Mouse (Mus musculus): Measurements from ENCODE around the gene Cldn11.
"Not testable (repeated sequence)": the region's sequence is repeated elsewhere in the genome, so short reads cannot be mapped to it uniquely, and the experiment has no call there.

Cldn11 gene

GRCm38 (mm10) chr3:31149706-31150105 is at the start of gene Cldn11:
Gene Cldn11, plus strand, starts transcription at chr3:31149920.
- peak; percentile 21 to 33 for DNase-seq

DNA sequence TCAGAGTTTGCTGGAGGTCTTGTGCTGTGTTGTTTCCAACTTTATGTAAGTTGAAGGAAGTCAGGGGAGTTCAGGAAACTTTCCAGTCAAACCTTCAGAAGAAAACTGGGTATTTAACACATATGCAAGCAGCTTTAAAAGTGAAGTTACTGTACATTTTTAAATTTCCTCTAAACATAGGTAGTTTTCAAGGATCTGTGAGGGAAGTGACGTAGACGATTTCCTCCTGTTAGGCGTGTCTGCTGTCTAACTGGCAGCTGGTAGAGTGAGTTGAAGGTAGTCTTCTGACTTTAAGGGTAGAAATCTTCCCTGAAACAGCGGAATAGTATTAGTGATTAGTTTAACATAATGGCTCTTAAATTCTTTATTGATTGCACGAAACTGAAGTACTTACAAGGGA is 49.7 kb upstream of the Cldn11 start:
- no peak for DNase-seq

DNA sequence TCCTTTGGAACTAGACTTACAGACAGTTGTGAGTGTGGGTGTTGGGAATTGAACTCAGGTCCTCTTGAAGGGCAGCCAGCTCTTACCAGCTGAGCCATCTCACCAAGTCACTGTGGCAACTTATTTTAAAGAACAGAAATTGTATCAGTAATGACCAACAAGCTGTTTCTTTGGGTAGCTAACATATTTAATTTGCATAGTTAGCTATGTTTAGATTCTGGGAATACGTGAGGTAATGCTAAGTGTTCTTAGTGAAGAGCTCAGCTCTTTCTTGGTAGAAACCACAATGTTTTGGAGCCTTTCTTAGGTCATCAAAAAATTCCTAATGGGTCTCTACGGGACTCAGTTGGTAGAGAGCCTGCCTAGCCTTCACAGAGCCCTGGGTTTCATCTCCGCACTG is 48.9 kb upstream of the Cldn11 start:
- no peak for DNase-seq

- DNase-seq: peak; percentile 30 to 66
Measured at GRCm38 (mm10) chr3:31104936-31105335, 44.8 kb upstream of the Cldn11 start.

DNA sequence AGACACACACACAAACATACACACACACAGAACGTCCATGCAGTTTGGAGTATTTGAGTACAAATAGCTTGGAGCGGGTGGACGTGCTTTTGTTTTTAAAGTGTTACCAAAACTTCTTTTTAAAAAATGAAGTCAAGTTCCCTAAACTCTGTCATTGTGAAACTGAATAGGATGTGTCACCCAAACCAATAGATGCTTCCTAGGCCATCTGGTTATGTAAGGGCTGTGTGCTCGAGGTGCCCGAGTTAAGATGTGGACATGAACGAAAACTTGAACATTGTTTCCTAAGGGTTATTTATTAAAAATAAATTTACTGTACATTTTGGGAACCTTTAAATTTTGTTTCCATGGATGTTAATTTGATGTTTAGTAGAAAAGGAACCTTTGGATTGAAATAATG is 43.1 kb upstream of the Cldn11 start:
- no peak for DNase-seq

- DNase-seq: peak; percentile 52 to 79
Measured at GRCm38 (mm10) chr3:31107674-31108073, 42.0 kb upstream of the Cldn11 start.

GRCm38 (mm10) chr3:31109108-31109507 is 40.6 kb upstream of the Cldn11 start:
- no peak for DNase-seq

DNA sequence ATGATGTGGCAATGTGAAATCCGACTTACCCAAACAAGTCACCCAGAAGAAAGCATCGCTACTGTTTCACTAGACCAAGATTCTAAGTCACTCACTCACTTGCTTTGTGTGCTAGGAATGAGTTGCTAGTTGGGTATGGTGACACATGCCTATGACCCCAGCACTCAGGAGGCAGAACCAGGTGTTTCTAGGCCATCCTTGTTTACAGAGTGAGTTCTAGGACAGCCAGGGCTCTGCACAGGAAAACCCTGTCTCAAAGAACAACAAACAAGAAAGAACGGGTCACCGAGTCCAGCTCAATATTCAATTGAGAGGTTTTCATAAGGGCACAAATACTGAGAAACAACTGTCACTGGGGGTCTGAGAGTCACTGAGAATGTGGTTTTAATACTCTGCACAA is 26.6 kb upstream of the Cldn11 start:
- DNase-seq: no peak

DNA sequence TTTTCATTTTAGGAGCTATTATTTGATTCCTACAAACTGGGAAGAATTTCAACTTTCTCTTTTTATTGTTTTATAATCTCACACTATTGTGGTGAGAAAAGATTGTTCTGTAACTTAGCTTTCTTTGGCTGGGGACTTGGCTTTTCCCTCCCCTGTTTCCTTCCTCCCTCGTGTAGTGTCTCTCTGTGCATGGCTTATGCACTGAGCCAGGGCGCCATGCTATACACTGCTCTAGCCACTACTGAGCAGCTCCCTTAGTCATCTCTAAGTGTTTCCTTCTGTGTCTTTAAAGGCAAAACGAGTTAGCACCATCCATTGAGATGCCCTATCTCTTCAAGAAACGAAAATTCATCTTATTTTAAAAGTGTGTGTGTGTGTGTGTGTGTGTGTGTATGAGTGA is 23.4 kb upstream of the Cldn11 start:
- no peak for DNase-seq

GRCm38 (mm10) chr3:31126848-31127247 is 22.9 kb upstream of the Cldn11 start:
- DNase-seq: no peak

DNA sequence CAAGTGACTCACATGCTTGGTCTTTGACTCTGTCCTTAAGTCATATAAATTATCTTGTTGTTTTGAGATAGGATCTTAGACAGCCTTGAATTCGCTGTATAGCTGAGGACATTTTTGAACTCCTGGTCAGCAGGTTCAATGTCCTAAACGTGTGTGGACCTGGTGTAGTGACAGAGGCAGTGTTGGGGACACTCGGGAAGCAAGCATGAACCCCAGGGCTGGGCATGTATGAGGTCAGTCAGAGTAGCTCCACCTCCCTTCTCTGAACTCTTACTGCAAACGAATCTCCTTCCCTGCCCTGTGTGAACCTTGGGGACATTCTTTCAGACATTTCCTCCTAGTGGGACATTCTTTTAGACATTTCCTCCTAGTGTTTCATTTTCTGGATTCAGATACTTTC is 20.0 kb upstream of the Cldn11 start:
- no peak for DNase-seq

- DNase-seq: no peak
Measured at GRCm38 (mm10) chr3:31133664-31134063, 16.1 kb upstream of the Cldn11 start.

- DNase-seq: no peak
Measured at GRCm38 (mm10) chr3:31134246-31134645, 15.5 kb upstream of the Cldn11 start.

GRCm38 (mm10) chr3:31134696-31135095 is 15.0 kb upstream of the Cldn11 start:
- DNase-seq: peak; percentile 35 to 55

- not testable (repeated sequence) for DNase-seq
Measured at GRCm38 (mm10) chr3:31136591-31136990, 13.1 kb upstream of the Cldn11 start.

DNA sequence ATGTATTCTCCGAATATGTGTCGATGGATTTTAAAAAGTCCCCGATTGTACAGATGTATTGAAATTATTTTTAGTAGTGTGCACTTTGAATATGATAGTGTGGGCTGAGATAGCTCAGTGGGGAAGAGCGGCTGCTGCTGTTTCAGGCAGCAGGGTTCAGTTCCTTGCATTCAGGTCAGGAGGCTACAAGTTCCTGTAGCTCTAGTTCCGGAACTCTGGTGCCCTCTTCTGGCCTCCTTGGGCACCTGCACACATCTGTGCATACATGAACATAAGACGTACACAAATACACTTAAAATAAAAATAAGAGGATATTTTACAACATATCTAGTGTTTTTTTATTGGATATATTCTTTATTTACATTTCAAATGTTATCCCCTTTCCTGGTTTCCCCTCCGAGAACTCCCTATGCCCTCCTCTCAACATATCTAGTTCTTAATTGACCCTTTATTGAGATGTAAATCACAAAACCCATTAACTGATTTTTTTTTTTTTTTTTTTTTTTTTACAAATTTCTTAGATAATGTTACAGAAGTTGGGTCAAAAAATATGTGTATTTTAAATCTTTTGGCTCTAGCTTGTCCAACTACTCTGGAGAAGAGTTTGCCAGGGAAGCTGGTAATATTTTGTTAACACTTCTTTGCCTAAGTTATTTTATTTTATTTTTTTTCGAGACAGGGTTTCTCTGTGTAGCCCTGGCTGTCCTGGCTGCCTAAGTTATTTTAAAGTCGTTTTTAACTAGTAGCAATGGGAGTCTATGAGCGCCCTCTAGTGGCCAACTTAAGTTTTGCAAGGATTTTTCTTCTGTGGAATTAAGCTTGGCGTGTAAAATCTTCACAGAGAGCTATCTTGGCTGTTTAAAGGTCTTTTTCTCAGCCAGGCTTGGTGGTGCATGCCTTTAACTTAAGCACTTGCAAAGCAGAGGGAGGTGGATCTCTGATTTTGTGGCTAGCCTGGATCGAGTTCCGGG is 11.0 kb upstream of the Cldn11 start:
- DNase-seq: peak; percentile 26 to 72

DNA sequence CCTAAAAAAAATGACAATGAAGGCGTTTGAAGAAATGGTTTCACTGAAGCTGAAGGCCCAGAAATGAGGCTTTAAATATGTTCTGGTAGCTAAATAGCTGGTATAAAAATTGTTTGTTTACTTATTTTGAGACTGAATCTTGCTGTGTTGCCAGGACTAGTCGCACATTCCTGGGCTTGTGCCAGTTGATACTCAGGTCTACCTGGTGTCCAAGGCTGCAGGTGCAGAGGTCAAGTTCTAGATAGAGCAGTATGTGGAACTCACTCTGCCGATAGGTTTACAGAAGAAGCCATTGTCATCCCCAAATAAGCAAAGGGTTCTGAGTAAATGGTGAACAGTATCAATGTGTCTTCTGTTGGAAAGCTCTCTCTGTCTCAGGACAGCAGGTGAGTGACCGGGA is 8.1 kb upstream of the Cldn11 start:
- DNase-seq: no peak

DNA sequence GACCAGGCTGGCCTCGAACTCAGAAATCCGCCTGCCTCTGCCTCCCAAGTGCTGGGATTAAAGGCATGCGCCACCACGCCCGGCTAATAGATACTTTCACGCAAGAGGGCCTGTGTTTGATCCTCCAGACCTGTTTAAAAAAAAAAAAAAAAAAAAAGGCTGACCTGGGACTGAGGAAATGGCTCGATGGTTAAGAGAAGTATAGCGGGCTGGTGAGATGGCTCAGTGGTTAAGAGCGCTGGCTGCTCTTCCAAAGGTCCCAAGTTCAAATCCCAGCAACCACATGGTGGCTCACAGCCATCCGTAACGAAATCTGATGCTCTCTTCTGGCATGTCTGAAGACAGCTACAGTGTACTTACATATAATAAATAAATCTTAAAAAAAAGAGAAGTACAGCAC is 4.5 kb upstream of the Cldn11 start:
- not testable (repeated sequence) for DNase-seq

DNA sequence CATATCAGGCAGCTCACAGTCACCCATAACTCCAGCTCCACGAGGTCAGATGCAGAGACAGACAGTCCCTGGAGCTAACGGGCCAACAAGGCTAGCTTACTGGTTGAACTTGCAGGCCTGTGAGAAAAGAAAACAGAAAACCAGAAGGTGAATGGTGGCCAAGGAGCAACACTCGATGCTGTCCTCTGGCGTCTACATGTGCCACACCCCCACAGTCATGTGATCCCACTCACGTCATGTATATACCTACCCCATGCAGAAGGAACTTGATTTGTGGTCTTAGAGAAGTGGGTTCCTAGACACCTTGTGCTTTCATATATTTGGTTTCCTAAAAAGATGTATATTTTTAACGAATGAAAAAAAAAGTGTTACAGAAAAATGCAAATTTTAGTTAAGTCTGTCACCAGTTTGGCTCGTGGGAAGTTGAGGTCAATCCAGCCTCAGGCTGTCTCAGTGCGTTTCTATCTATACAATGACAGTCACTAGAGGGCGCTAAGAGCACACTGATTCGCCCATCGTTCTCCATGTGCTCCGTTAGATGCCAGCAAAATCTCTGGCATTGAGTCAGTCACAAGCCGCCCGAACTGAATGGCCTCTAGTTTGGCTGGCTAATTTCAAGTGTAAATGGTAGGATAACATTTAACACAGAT is 4.0 kb upstream of the Cldn11 start:
- peak; percentile 54 to 69 for DNase-seq

DNA sequence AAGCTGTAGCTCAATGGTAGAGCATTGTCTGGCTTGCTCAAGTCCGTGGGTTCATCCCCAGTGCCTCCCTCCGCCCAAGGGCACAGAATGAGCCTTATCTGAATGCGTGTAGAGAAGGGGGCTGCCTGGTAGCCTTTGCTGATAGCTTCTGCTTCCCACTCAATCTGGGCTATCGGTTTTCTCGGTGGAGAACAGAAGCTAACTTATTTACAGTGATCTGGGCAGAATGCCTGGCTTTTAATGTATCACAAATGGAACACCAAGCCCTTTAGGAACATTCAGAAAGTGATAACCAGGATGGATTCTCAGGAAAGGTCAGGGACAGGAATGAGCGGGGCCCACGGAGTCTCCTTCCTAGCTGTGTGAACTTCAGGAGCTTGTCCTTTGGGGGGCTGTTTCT is 1.1 kb upstream of the Cldn11 start:
- no peak for DNase-seq

GRCm38 (mm10) chr3:31152108-31152507 is 2.4 kb downstream of the Cldn11 start:
- DNase-seq: no peak

DNA sequence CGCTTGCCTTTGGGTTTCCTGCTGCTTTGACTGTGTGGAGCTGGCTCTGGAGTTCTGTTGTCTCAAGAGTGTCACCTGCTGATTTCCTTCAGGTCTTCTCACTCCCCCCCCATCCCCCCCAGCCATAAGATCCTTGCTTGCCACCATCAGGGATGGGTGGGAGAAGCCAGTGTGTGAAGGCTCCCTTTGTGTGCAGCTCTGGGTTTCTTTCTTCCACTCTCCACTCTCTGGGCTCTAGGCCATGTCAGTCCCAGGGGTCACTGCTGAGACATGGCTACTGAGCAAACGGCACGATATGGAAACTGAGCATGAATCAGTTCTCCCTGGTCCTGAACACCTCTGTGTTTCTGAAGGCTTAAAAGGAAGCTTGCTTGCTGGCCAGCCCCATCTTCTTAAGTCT is 6.4 kb downstream of the Cldn11 start:
- DNase-seq: no peak

GRCm38 (mm10) chr3:31157776-31158175 is 8.1 kb downstream of the Cldn11 start:
- no peak for DNase-seq

GRCm38 (mm10) chr3:31160046-31160445 is 10.3 kb downstream of the Cldn11 start:
- no peak for DNase-seq
